Mouse (Mus musculus) heart, adult 2 months (tissue): ENCODE data around the gene Fam53b. TPM values are rescaled to one million over a fixed set of nuclear protein-coding genes. Genes with fewer than 3 reads are reported as not detected.

Source experiments
- DNase-seq, 2 experiments: peaks; one replicate each; pipeline ENCODE4 v3.0.0; 2021
- H3K27ac ChIP-seq: fragments of 200-600 bp; 2 replicates; pipeline ENCODE4 v1.8.1; 2022
- H3K27me3 ChIP-seq: fragments of 200-500 bp; 2 replicates; pipeline ENCODE4 v1.6.1; 2012; ENCODE audit warnings: mild to moderate bottlenecking, low read length, inconsistent platforms, mixed read lengths; ENCODE audit not compliant: control insufficient read depth, insufficient read depth
- H3K36me3 ChIP-seq: fragments of 200-500 bp; 2 replicates; pipeline ENCODE4 v1.6.1; 2012; ENCODE audit warnings: low read length, inconsistent platforms; ENCODE audit not compliant: control insufficient read depth, insufficient read depth
- H3K4me1 ChIP-seq: fragments of 200-500 bp; 2 replicates; pipeline ENCODE4 v1.6.1; 2011; ENCODE audit warnings: low read length; ENCODE audit not compliant: control insufficient read depth, insufficient read depth
- H3K4me3 ChIP-seq: fragments of 200-600 bp; 2 replicates; pipeline ENCODE4 v1.8.1; 2022
- H3K79me2 ChIP-seq: fragments of 200-500 bp; replicated peaks from 2 replicates; pipeline ENCODE4 v1.6.1; 2012; ENCODE audit warnings: mild to moderate bottlenecking, inconsistent platforms, low read length, moderate library complexity, mixed read lengths; ENCODE audit not compliant: control insufficient read depth, insufficient read depth
- H3K9ac ChIP-seq: fragments of 200-500 bp; 2 replicates; pipeline ENCODE4 v1.6.1; 2012; ENCODE audit warnings: low read depth, mild to moderate bottlenecking, control low read depth, inconsistent platforms, low read length, mixed read lengths
- CTCF ChIP-seq: fragments of 200-600 bp; IDR thresholded peaks from 2 replicates; pipeline ENCODE4 v1.8.1; 2022; ENCODE audit warnings: antibody characterized with exemption, mild to moderate bottlenecking, moderate library complexity
- EP300 ChIP-seq: fragments of 200-500 bp; IDR thresholded peaks from 2 replicates; pipeline ENCODE4 v1.6.1; 2011; ENCODE audit warnings: low read depth, low read length, control low read depth; ENCODE audit not compliant: insufficient read depth
- POLR2A ChIP-seq: fragments of 200-500 bp; IDR thresholded peaks from 2 replicates; pipeline ENCODE4 v1.6.1; 2011; ENCODE audit warnings: mild to moderate bottlenecking, low read depth, low read length, control low read depth; ENCODE audit not compliant: insufficient read depth
- WGBS: fragments of 180-500 bp; shearing (Covaris S2); methylation state at CpG from one replicate; pipeline ENCODE4 v1.1.7; 2018; 5-methylcytosine and 5-hydroxymethylcytosine counted together
- intact Hi-C: fragments of 180-260 bp; cut with DNase I; formaldehyde crosslinking; loops from one replicate; pipeline ENCODE4 v1.15.1; 2025
- polyA plus RNA-seq: library from polyadenylated mRNA; depleted of rRNA; stranded (reverse); fragments of >200 nt; gene quantifications from 2 replicates; pipeline ENCODE4 v1.2.3, GENCODE M21; 2012
- total RNA-seq, 2 experiments: library from RNA; stranded (reverse); gene quantifications; 2 replicates each; pipeline ENCODE4 v1.2.3; 2021

The Fam53b gene
- total and polyA plus RNA-seq, 3 experiments: 22.0 to 26.9 (median 22.5) TPM

DNA sequence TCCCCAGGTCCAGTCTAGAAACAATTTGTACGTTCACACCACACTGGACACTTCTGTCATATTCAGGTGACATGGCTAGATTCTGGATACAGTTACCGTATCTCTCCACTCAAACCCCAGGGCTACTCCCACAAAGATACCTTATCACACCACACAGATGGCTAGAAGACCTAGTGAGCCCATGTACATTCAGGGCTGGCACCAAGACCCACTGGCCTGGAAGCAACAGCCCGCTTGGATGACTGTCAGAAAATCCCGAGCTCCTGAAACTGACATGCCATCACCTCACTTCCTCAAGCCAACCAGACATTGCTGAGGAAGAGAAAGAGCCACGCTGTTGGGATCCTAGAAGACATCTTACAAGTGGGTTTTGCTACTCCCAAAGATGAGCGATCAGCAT lies 74.8 kb downstream of the Fam53b start:
- TF ChIP-seq EP300: no peak
- no peak for TF ChIP-seq POLR2A
- TF ChIP-seq CTCF: no peak
- DNase-seq: no peak
- Histone ChIP-seq H3K79me2 (0 out of 2 replicates have a peak, but pooled peaks cover 1% of the 10 kb centered on the region), H3K9ac (no peak overlapping the region), H3K4me1 (peaks cover 30% of the 10 kb centered on the region), H3K27me3 (no peaks in the 10 kb centered on the region), H3K4me3 (no peak overlapping the region), H3K36me3 (peaks cover 2% of the 10 kb centered on the region; the same call in 1 of the 2 replicates), H3K27ac (no peak overlapping the region)
- 62% methylated on average over 6 of the region's 6 CpGs for WGBS
- intact Hi-C loops: loop anchor here (5.0 kb wide), 1 partner anchor 33 kb away; no protein-coding TSS in a partner anchor

DNA sequence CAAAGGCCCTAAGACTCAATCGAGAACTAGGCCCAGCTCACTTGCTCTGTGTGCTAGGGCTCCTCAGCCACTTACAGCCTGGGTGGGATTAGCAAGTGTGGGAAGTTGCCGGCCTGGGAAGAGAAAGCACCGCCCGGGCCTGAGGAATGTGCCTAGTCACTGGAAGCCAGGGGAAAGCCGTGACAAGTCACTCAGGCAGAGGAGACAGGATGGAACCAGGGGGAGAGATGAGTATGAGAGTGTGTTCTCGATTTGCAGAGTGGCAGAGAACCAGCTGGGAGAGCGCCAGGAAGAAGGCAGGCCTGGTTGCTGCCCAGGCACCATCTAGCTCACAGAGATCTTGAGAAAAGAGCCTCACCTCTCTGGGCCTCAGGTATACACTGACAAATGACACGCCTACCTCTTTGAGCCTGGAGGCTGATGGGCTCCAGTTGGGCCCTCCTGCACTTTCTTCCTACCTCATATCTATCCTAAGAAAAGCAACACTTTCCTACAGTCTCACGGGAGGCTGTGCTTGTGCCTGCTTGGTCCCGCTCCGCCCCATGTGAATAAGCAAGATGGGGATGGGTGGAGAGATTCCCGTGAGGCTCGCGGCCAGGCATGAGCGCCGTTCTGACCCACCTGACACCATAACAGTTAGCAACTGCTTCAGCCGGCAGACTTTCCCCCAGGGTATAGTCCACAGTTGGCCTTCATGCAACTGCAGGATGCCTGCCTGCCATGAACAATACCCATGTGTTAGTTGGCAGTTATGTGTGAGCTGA lies 77.4 kb downstream of the Fam53b start:
- Histone ChIP-seq H3K79me2 (no peaks in the 10 kb centered on the region), H3K27me3 (no peaks in the 10 kb centered on the region), H3K4me3 (no peak overlapping the region), H3K4me1 (peaks cover 34% of the 10 kb centered on the region), H3K27ac (peak overlapping the region; percentile 86), H3K9ac (peak overlapping the region; percentile 32), H3K36me3 (peaks cover 2% of the 10 kb centered on the region; the same call in 1 of the 2 replicates)
- no peak for TF ChIP-seq CTCF
- no peak for TF ChIP-seq POLR2A
- 0 out of 2 replicates have a peak, but pooled peaks have one; percentile 60 for TF ChIP-seq EP300
- peak; percentile 63 to 69 for DNase-seq
- 40% methylated on average over 17 of the region's 17 CpGs for WGBS
- intact Hi-C loops: loop anchor here (5.0 kb wide), 1 partner anchor 36 kb away; no protein-coding TSS in a partner anchor

DNA sequence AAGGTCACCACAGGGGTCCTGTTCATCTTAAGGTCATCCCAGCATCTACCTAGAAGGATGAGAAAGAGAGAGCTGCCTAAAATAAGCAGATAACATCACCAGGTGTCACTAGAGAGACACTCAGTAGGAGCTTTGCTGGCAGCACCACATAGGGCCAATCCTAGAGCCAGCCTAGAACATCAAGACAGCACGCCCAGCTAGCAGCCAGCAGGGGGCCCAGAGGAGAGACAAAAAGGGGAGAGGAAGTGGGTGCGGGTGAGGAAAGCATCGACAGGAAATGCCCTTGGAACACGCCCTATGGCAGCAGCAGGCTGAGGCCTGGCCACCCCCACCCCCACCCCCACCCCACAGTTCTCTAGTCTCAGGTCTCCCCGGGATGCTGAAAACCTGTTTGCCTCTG lies 78.5 kb downstream of the Fam53b start:
- peak; percentile 73 to 84 for DNase-seq
- TF ChIP-seq EP300 (peak; percentile 82; the same call in 1 of the 2 replicates), CTCF (peak; percentile 77), POLR2A (no peak)
- Histone ChIP-seq H3K4me3 (no peak overlapping the region), H3K27me3 (no peaks in the 10 kb centered on the region), H3K4me1 (peaks cover 36% of the 10 kb centered on the region), H3K9ac (no peak overlapping the region), H3K79me2 (no peaks in the 10 kb centered on the region), H3K27ac (peak overlapping the region; percentile 86), H3K36me3 (peaks cover 2% of the 10 kb centered on the region; the same call in 1 of the 2 replicates)
- 30% methylated on average over 5 of the region's 5 CpGs for WGBS
- intact Hi-C loops: loop anchor here (1.0 to 5.0 kb wide), 3 partner anchors 37 to 78 kb away; no protein-coding TSS in a partner anchor

DNA sequence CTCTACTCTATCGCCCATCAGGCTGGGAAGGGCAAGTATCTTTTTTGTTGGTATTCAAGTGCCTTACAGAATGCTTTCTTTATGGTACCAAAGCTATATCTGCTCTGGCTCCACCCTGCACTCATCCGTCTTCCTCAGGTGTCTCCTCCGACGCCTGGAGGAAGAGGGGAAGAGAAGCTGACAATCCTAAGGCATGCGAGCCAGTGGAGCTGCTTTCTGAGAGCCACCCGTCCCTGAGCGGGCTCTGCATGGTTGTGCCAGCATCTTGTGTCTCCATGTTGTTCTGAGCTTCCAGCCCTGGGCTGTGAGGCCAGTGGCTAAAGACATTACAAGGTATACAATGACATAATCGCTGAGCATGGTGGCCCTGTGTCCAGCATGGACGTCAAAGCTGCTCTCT lies 79.5 kb downstream of the Fam53b start:
- Histone ChIP-seq H3K9ac (no peak overlapping the region), H3K4me1 (peaks cover 38% of the 10 kb centered on the region), H3K27ac (peak overlapping the region; percentile 86; the same call in 1 of the 2 replicates), H3K36me3 (peaks cover 2% of the 10 kb centered on the region; the same call in 1 of the 2 replicates), H3K79me2 (no peaks in the 10 kb centered on the region), H3K4me3 (no peak overlapping the region), H3K27me3 (no peaks in the 10 kb centered on the region)
- no peak for DNase-seq
- 89% methylated on average over 9 of the region's 9 CpGs for WGBS
- TF ChIP-seq POLR2A (no peak), CTCF (no peak)
- intact Hi-C loops: loop anchor here (2.0 kb wide), 1 partner anchor 77 kb away; no protein-coding TSS in a partner anchor

DNA sequence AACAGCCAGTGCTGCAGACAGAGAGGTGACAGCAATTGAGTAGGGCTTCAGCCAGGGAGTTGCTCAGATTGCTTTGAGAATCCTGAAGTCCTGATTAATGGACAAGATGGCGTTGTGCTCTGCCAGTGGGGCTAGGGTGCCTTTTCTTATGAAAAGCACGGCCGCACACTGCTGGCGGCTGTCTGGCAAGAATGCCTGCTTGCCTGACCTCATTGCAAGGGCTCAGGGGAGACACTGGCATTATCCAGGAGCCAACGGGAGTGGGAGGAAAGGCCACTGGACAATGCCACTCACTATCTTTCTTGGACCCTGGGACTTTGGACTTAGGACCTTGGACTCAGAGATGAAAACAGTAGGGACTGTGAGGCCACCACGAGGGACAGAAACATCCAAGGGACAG lies 80.2 kb downstream of the Fam53b start:
- intact Hi-C loops: no loop called here
- Histone ChIP-seq H3K79me2 (no peaks in the 10 kb centered on the region), H3K36me3 (peaks cover 2% of the 10 kb centered on the region; the same call in 1 of the 2 replicates), H3K27me3 (no peaks in the 10 kb centered on the region), H3K4me3 (no peak overlapping the region), H3K9ac (no peak overlapping the region), H3K4me1 (peaks cover 37% of the 10 kb centered on the region), H3K27ac (peak overlapping the region; percentile 16; the same call in 1 of the 2 replicates)
- TF ChIP-seq CTCF (no peak), EP300 (no peak), POLR2A (no peak)
- DNase-seq: no peak
- WGBS: 64% methylated on average over 6 of the region's 6 CpGs

DNA sequence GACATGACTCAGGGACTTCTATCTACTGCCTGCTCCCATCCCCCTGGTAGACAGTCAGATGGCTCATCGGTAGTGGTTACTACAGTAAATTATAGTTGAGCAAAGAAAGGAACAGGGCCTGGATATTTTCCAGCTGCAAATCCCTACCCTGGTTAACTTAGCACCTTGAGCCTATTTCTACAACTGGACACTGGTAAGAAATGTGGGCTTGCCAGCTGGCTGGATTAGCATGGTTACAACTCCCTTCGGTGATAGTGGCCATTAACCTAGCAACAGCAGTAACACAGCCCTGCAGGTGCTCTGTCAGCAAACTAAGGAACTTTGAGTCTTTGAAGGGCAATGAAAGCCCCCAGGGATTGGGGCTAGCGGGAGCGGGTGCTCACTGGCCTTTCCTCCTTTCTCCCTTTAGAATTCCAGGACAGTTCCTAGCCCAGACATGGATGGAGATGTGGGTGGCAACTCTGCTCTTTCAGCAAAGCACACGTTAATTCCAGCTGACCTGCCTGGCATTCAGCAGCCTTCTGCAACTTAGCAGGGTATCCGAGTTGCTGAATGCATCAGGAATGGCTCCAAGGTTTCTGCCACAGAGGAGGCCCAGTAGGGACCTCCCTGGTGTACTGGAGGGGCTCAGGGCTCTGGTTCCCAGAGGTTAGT lies 81.4 kb downstream of the Fam53b start:
- H3K4me1 ChIP-seq: peaks cover 33% of the 10 kb centered on the region
- no peak overlapping the region for H3K27ac ChIP-seq
- H3K9ac ChIP-seq: no peak overlapping the region
- no peaks in the 10 kb centered on the region for H3K27me3 ChIP-seq
- intact Hi-C loops: no loop called here
- peaks cover 2% of the 10 kb centered on the region; the same call in 1 of the 2 replicates for H3K36me3 ChIP-seq
- DNase-seq: no peak
- no peaks in the 10 kb centered on the region for H3K79me2 ChIP-seq
- H3K4me3 ChIP-seq: no peak overlapping the region
- 70% methylated on average over 6 of the region's 6 CpGs for WGBS
- no peak for TF ChIP-seq EP300
